Mouse (Mus musculus) heart, adult 2 months (tissue): ENCODE results near the gene Pias4.

ENCODE experiments used
- EP300 ChIP-seq: fragments of 200-500 bp; IDR thresholded peaks from 2 replicates; pipeline ENCODE4 v1.6.1; 2011; ENCODE audit warnings: low read depth, low read length, control low read depth; ENCODE audit not compliant: insufficient read depth
- POLR2A ChIP-seq: fragments of 200-500 bp; IDR thresholded peaks from 2 replicates; pipeline ENCODE4 v1.6.1; 2011; ENCODE audit warnings: mild to moderate bottlenecking, low read depth, low read length, control low read depth; ENCODE audit not compliant: insufficient read depth

DNA sequence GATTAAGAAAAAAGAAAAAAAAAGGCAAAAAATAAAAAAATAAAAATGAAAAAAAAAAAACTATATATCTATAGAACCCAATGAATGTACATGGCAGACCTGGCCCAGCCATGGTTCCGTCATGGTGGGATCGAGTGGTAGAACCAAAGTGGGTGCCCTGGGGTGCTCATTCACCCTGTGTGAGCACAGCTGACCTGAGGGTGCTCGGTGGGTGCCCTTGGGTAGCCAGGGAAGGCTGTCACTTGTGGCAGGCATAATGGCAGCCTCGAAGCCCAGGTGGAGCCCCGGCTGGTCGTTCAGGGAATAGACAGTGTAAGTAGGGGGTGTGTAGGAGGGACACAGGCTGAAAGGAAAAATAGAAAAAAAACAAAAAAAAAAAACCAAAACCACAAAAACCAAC, 16.5 kb downstream of the Pias4 start:
- TF ChIP-seq EP300 (no peak), POLR2A (no peak)
